Mouse (Mus musculus) right cerebral cortex, postnatal 4 days (tissue): ENCODE data around the gene Hdac11.

Experiments
- DNase-seq: peaks from one replicate; pipeline ENCODE4 v3.0.0-alpha.2; 2022

The Hdac11 gene

DNA sequence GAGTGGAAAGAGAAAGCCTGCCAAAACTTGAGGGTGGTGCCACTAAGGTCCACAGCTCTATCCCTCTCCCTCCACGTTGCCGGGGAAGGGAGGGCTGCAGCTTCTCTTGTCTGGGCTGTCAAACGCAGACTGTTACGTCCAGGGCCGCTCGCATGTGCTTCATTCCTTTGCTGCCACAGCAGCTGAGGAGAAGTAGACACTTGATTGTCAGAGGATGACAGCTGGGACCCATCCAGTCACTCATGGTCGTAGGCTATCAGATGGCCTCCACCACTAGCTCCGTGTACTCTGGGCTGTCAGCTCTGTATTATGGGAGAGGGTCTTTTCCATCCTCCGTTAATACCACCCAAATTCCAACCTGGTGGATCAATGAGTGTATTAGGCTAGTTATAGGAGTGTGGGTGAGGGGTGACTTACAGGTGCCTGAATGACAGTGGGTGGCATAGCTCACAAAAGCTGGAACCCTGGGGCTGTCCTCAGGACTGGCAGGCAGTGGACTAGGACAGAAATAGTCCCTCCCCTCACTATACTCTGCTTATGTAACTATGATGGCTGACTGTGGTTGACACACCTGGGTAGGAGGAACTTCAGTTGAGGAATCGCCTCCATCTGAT lies 19.0 kb upstream of the Hdac11 start:
- no peak for DNase-seq

DNA sequence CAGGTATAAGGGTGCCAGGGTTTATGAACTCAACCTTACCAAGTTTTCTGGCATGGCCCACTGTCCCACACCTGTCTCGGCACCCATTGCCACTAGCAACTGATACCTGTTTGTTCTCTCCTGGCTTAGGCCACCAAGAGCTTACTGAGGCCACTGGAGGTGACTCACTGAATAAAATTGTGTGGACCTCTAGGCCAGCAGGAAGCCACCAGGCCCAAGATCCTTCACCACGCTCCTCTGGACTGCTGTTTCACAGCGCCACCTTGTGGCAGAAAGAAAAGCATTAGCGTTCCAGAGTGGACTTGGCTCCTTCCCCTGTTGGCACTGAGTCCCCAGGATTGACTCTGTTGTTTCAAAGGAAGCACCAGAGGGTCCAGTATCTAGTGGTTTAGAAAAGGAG lies 16.6 kb upstream of the Hdac11 start:
- peak; percentile 69 for DNase-seq

DNA sequence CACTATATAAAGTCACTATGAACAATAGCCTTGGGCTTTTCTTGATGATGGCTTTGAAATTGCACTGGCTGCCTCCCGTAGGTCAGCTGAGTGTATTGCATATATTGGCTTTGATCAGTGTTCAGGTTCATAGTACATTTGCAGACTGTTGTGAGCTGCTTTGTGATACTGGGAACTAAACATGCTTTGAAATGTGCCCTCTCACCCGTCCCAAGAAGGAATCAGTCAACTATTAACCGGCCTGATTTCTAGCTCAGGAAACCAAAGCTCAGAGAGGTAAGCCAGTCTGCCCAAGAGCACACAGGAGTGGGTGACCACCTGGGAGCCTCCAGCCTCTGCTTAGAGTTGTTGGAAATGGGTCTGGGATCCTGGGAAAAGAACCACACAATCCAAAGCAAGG lies 11.4 kb upstream of the Hdac11 start:
- no peak for DNase-seq

DNA sequence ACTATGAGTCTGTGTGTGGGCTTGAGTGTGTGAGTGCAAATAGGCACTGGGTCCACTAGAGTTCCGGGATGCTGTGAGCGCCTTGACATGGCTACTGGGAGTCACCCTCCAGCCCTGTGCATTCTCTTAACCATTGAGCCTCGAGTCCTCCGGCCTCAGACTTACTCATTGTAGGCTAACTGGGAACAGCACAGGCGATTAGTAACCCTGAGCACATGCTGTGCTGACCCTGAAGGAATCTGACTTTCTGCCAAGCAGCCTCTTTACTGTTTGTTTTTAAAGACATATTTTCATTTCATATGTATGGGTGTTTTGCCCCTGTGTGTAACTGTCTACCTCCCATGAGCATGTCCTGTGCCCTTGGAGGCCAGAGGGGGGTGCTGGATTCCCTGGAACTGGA lies 10.9 kb upstream of the Hdac11 start:
- DNase-seq, result no peak

DNA sequence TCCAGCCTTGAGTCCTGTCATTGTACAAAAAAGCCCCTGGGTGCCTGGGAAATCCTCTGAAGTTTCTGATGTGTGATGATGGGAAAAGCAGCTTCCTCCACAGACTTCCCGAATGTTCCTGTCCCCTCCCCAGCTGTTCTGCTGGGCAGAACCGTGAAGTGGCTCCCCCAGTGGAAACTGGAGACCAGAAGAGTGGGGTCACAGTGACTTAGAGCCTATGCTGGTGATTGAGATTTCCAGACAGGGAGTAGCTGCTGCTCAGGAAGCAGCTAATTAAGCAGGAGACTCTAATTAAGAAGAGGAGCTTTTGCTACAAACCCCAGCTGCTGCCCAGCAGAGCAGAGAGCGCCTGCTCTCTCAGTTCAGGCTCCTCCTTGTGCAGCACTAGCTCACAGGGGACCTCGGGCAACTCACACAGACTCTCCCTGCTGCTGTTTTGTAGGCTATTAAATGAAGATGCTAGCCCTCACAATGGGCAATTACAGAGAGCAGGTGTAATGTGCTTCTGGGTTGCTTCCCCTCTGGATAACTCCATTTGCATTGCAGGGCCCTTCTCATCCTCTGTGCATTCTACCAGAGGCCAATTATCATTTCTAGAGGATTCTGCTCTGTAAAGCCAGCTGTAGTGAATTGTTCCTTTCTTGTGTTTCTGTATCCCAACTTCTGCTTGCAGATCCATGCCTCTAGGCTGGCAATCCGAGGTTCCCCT lies 9.9 kb upstream of the Hdac11 start:
- DNase-seq, result no peak

DNA sequence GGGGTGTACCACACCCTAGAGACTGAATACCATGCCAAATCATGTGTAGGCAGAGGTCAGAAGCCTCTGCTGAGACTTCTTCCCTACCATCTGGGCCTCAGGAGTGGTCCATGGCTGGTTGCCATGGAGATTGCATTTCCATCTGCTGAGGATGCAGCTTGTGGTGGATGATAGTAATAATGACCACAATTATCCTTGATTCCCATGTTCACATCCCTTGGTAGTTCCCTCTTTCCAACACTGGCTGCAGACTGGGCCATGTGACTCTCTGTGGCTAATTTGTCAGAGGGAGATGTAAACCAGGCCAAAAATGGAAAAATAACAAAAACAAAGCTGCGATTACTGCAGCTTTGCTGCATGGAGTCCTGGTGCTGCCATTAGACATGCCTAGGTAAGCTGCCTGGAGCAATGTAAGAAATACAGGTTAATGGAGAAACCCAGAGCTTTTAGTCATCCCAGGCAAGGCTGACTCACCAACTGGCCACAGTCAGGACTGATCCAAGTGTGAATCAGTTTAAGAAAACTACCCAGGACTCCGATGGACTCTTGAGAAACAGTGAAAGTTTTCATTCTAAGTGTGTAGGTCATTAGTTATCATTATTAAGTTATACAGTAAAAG lies 9.2 kb upstream of the Hdac11 start:
- no peak for DNase-seq

DNA sequence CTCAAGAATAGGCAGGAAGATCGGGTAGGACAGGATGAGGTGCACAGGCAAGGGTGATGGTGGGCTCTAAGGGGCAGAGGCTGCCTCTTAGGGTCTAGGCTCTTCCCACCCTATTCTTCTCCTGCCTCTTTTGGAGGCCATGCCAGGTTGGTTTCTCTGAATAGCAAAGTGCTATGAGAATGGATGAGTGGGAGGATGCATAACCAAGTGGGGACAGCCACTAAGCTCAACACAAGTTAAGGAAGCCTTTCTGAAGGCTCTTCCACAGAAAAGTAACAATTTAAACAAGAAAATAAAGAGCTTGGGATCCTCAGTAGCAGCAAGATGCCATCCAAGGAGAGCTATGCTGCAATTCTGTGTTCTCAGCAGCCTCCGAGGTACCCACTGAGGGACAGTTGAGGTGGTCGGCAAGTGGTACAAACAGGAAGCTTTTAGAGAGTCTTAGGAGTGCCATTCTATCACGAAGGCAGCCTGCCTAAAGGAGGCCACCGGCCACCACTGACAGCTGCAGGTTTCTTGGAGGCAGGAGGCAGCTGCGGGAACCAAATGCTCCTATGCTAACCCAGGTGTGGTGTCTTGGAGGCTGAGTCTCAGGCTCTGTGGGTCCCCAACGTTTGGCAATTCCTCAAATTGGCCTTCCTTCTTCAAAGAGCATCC lies 3.4 kb upstream of the Hdac11 start:
- DNase-seq, result no peak

DNA sequence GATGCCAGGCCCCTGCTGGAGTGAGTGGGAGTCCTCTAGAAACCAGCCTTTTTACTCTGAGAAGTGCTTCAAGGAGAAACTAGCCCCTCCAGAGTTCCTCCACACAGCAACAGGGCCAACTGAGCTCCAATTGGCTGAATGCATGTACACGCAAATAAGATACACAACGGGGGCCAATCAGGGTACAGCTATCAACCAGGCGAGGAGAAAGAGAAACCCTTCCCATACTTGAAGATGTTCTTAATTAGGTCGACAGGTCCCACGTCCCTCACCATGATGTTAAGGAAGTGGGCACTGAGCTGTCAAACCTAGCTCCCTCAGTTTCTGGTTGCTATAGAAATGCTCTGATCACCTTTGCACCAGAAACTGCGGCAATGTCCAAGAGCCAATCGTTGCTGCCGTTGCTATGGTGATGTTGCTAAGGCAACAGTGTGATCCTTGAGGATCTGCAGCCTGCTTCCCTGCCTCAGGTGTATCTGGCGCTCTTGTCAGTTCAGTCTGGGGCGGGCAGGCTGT lies 2.9 kb upstream of the Hdac11 start:
- peak; percentile 49 for DNase-seq

DNA sequence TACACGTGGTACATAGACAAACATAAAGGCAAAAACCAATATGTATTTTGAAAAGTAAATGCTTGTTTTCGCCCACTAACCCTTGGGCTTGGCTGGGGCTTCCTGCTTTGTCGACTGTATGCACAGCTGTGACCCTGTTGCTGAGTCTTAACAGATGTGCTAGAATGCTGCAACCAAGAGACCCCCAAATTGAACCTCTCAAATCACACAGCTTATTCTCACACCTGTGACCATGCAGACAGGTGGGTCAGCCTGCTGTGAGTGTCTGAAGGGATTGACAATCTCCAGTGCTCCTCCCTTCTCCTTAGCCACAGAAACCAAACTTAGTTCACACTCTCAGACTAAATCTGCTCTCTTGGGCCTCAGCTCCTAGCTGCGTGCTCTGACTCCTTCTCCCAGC lies 1.8 kb upstream of the Hdac11 start:
- DNase-seq, result no peak

DNA sequence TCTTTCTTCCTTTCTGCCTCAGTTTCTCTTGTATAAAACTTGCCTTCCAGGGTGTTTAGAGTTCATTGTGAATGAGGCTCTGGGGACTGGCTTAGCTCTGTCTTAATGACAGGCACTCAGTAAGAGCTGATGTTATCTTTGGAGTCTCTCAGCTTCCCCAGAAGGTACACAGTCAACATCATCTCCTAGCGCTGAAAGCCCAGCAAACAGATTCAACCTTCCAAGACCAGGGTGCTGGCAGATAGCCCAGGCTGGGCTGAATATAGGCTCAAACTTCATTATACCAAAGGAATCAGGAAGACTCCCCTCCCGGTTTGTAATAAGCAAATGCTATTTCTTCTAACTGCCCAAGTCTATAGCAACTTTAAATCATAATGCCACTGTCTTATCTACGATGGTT lies 1.2 kb upstream of the Hdac11 start:
- DNase-seq, result no peak

DNA sequence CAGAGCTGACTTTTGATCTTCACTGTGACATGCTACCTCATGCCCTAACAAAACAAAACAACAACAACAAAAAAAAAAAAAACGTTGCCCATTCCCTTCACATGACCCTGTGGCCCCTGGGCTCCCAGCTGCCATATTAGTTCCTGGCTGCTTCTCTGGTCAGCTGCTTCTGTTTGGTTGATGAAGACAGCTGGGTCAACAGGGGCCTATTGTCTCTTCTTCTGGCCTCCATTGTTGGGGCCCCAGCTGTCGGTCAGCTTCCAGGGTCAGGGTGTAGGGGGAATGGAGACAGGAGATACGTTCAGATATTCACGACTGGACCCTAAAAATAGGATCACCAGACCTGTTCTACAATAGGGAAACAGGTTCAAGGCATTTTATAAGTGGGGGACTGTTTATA lies 403 bp upstream of the Hdac11 start:
- no peak for DNase-seq

DNA sequence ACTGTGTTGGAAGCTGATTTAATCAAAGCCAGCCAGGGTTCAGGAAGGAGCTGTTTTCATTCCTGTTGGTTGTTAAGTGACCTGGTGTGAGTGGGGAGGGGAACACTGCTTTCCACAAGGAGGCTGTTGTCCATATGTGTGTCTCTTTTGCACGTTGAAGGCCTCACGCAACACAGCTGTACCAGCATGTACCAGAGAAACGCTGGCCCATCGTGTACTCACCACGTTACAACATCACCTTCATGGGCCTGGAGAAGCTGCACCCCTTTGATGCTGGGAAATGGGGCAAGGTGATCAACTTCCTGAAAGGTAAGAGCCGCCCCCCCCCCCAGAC lies 739 bp downstream of the Hdac11 start:
- DNase-seq, result no peak

DNA sequence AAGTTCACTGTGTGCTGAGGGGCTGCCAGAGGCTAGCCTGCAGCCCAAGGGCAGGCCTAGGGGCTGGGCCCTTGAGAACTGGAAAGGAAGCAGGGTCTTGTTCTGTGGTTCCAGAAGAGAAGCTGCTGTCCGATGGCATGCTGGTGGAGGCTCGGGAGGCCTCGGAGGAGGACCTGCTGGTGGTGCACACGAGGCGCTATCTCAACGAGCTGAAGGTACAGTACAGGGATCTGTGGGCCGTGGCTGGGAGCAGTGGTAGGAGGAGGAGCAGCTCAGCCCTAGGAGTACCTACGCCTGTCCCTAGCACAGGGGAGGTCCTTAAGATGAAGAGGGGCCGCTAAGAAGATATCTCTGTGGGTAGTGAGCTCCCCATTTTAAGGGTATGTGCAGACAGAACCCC lies 2.6 kb downstream of the Hdac11 start:
- no peak for DNase-seq

DNA sequence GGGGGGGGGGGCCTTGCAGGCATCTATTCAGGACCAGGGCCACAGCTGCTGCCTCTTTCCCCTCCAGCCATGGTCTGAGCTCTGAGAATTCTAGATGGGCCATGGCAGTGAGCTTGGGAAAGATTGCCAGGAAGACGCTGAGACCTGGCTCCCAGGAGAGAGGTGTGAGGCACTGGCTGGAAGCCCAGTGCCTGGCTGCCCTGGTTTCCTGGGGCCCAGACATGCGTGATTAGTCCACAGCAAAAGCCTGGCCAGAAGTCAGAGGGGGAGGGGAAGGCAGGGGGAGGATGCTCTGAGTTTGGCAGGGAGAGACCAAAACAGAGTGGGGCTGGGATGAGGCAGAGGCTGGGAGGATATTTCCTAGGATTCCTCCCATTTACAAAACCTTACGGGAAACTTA lies 3.9 kb downstream of the Hdac11 start:
- peak; percentile 37 for DNase-seq

DNA sequence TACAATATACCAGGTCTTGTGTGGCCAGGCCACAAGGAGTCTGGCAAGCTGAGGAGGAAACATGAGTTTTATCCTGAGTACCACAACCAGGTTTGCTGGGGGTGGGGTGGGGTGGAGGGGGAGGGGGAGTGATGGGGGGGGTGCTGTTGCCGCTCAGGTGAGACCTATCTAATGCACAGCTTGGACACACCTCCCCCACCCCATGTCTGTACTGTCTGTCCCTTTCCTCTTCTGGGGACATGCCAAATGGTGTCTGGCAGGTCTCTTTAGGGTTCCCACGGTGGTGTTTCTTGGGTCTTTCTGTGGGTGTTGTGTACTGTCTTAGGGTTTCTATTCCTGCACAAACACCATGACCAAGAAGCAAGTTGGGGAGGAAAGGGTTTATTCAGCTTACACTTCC lies 4.5 kb downstream of the Hdac11 start:
- no peak for DNase-seq

DNA sequence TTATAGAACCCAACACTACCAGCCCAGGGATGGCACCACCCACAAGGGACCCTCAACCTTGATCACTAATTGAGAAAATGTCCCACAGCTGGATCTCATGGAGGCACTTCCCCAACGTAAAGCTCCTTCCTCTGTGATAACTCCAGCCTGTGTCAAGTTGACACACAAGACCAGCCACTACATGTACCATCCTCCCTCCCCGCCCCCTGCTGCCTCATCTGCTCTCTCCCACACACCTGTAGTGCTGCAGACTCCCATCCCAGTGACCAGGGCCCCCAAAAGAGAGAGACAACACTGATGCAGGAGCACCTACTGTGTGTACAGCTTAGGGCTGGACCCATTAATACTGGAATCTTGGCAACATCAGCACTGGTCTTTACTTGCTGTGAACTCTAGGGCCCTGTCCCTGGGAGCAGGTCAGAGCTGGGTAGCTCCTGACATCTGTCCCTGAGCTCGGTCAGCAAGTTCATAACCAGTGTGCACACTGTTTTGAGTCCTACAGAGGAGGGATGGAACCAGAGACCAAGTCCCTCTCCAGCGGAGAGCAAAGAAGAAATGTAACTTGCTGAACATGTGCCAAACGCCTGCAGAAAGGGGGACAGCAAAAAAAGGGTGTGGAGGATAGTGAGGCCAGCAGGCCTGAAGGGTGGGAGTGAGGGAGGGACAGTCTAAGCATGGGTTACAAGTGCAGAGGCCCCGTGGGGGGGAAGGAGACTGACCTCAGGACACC lies 5.2 kb downstream of the Hdac11 start:
- DNase-seq, result no peak

DNA sequence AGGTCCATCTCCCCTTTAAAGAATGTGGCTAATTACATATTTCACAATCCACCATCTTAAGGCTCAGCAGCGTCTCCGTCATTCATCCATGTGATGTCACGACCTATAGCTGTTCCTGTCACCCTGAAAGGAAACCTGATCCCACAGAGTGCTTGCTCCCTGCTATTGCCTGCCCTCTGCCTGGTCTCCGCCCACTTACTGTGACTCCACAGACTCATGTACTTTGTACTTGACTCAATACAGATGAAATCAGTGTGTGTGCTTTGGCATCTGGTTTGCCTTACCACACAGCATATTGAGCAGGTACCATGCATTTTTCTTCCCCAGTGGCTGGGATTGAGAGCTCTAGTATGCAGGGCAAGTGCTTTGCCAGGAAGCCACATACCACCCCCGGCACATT lies 5.8 kb downstream of the Hdac11 start:
- no peak for DNase-seq

DNA sequence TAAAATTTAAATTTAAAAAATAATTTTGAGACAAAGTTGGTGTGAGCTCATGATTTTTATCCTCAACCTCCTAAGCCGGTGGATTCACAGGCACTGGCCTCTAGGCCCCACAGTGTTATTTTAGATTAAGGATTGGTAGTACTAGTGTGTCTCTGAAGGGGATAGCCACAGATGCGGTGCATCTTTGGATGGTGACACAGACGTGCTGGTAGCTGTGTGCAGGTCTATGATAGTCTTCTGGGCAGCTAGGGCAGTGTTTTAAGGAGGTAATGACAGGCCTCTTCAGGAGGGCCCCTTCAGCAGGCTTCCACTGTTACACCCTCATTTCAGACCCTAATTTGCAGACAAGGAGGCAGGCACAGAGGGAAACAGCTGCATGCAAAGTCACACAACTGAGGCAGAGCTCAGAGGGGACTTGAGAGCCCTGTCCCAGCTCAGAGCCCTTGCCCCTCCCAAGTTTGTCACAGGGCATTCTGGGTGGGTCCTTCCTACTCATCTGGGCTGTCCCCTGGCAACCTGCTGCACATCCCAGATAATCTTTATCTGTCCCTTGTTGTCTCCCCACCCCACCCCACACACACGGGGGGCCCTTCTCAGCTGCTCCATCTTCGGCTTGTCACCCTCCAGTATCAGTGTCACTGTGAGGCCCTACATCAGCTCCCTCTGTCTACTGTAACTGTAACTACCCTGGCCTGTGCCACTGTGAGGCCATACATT lies 6.9 kb downstream of the Hdac11 start:
- DNase-seq, result no peak

DNA sequence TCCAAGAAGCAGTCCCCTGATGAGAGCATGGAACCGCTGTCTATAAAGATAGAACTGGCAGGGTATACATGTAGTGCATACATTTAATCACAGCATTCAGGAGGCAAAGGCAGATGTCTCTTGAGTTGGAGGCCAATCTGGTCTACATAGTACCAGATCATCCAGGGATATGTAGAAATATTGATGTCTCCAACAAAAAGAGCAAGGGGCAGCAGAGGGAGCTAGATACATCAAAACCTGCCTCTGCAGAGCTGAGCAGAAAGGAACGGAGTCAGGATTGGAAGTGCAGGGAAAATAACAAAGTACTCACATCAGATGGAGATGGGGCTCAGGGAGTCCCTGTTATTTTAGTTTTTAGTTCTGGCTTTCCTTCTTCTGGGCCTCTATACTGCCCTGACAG lies 8.1 kb downstream of the Hdac11 start:
- DNase-seq, result no peak

DNA sequence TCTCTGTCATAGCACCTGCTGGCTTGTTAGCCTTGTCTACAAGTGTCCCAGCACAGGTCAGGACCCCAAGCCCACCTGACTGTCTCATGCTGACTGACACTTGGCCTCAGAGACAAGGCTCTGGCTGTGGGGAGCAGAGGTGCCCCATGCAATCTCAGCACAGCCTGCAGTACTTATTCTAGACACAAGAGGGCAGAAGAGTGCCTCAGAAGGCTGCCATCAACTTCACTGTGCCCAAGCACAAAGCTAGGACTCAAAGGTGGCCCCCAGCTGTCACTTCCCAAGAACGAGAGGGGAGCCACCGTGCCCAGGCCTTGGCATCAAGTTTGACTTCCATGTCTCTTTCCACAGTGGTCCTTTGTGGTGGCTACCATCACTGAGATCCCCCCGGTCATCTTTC lies 8.7 kb downstream of the Hdac11 start:
- peak; percentile 77 for DNase-seq

DNA sequence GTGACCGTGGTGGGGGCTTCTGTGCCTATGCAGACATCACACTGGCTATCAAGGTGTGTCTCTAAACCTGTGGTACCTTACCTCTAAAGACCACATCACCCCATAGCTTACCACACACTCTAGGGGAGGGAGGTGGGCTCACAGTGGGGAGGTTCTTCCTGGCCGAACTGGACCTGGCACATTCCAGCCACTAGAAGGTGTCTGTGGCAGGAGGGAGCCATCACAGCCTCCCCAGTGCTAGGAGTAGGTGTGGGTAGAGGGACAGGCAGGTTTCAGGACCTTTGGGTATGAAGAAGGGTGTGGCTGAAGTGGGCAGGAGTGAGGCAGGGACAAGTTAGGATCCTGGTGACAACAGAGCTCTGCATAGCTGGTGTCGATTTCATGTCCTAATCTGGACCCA lies 11.4 kb downstream of the Hdac11 start:
- DNase-seq, result no peak

DNA sequence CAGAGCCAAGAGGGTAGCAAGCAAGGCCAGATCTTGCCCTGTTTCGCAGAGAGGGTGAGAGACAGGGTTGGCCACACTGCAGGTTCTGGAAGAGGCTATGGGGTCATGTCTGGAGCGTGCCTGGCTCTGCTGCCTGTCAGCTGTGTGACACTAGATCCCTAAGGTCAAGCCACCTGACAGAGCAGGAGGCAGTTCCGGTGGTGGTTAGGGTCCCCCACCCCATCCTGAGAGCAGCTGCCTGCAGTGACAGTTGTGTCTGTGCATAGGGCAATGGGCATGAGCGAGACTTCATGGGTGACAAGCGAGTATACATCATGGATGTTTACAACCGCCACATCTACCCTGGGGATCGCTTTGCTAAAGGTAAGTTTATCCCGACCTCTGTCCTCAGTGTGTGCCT lies 12.7 kb downstream of the Hdac11 start:
- DNase-seq, result no peak
